Mouse (Mus musculus) limb, embryonic 11.5 days (tissue): ENCODE data around the gene Trp53i13. TPM values are rescaled to one million over a fixed set of nuclear protein-coding genes. Genes with fewer than 3 reads are reported as not detected.

Source experiments
- ATAC-seq: fragments of 200-750 bp; cut with Nextera tagmentation; 2 replicates; pipeline ENCODE4 v1.8.0; 2017; ENCODE audit warnings: low read depth; ENCODE audit not compliant: insufficient number of reproducible peaks, low FRiP score, low TSS enrichment
- DNase-seq: peaks from one replicate; pipeline ENCODE4 v3.0.0-alpha.2; 2015; ENCODE audit warnings: low spot score
- H3K27ac ChIP-seq: fragments of 300-500 bp; sonication (generic); replicated peaks from 2 replicates; pipeline ENCODE4 v1.5.1; 2014; ENCODE audit warnings: low read depth, mild to moderate bottlenecking, low read length
- H3K27me3 ChIP-seq: fragments of 300-500 bp; sonication (generic); 2 replicates; pipeline ENCODE4 v1.6.1; 2014; ENCODE audit warnings: mild to moderate bottlenecking, low read length, mixed read lengths; ENCODE audit not compliant: control insufficient read depth, insufficient read depth
- H3K36me3 ChIP-seq: fragments of 300-500 bp; sonication (generic); 2 replicates; pipeline ENCODE4 v1.6.1; 2014; ENCODE audit warnings: mild to moderate bottlenecking, low read length, moderate library complexity, mixed read lengths; ENCODE audit not compliant: control insufficient read depth, insufficient read depth
- H3K4me1 ChIP-seq: fragments of 300-500 bp; sonication (generic); 2 replicates; pipeline ENCODE4 v1.6.1; 2014; ENCODE audit warnings: low read length, mixed read lengths; ENCODE audit not compliant: control insufficient read depth, insufficient read depth
- H3K4me2 ChIP-seq: fragments of 300-500 bp; sonication (generic); 2 replicates; pipeline ENCODE4 v1.6.1; 2014; ENCODE audit warnings: low read depth, mild to moderate bottlenecking, moderate library complexity; ENCODE audit not compliant: severe bottlenecking
- H3K4me3 ChIP-seq: fragments of 300-500 bp; sonication (generic); 2 replicates; pipeline ENCODE4 v1.5.1; 2014; ENCODE audit warnings: low read depth, low read length
- H3K9ac ChIP-seq: fragments of 300-500 bp; sonication (generic); 2 replicates; pipeline ENCODE4 v1.6.1; 2014; ENCODE audit warnings: mild to moderate bottlenecking, low read length
- H3K9me3 ChIP-seq: fragments of 300-500 bp; sonication (generic); 2 replicates; pipeline ENCODE4 v1.6.1; 2016; ENCODE audit warnings: low read length; ENCODE audit not compliant: control insufficient read depth
- WGBS: fragments of 180-500 bp; shearing (Covaris S2); extraction: QIAGEN DNeasy Blood & Tissue Kit; methylation state at CpG from one replicate; pipeline ENCODE4 v1.1.7; 2014; 5-methylcytosine and 5-hydroxymethylcytosine counted together
- polyA plus RNA-seq: library from polyadenylated mRNA; unstranded; fragments of >200 nt; fragmentation: Nextera tagmentation; extraction: Ambion mirVana; gene quantifications from 2 replicates; pipeline ENCODE4 v1.2.1, GENCODE M21; 2014

Gene Trp53i13
- polyA plus RNA-seq, 1 experiment from 2014 or later = 42.2 TPM

- 66% methylated on average over 11 of the region's 11 CpGs for WGBS
- Histone ChIP-seq H3K4me1 (peaks cover 34% of the 10 kb centered on the region), H3K9ac (no peak overlapping the region), H3K36me3 (no peaks in the 10 kb centered on the region), H3K4me2 (no peak overlapping the region), H3K9me3 (no peaks in the 10 kb centered on the region), H3K4me3 (no peak overlapping the region), H3K27ac (no peak overlapping the region), H3K27me3 (no peaks in the 10 kb centered on the region)
- no peak for ATAC-seq
- no peak for DNase-seq
These were observed 32.1 kb downstream of the Trp53i13 start for GRCm38 (mm10) chr11:77483510-77484255.

GRCm38 (mm10) chr11:77483043-77483442 is 32.7 kb downstream of the Trp53i13 start:
- 63% methylated on average over 3 of the region's 3 CpGs for WGBS

GRCm38 (mm10) chr11:77476895-77477294 is 38.9 kb downstream of the Trp53i13 start:
- H3K27me3 ChIP-seq = no peaks in the 10 kb centered on the region
- WGBS = 93% methylated on average over 6 of the region's 6 CpGs

More at GRCm38 (mm10) chr11:77483043-77483442, 32.7 kb downstream of the Trp53i13 start:
- Histone ChIP-seq H3K4me1 (peaks cover 28% of the 10 kb centered on the region), H3K27me3 (no peaks in the 10 kb centered on the region), H3K9me3 (no peaks in the 10 kb centered on the region), H3K4me2 (no peak overlapping the region), H3K4me3 (no peak overlapping the region), H3K27ac (no peak overlapping the region), H3K36me3 (no peaks in the 10 kb centered on the region), H3K9ac (no peak overlapping the region)
- DNase-seq (no peak), ATAC-seq (no peak)

GRCm38 (mm10) chr11:77476216-77476615 is 39.6 kb downstream of the Trp53i13 start:
- DNase-seq = no peak
- Histone ChIP-seq H3K4me2 (no peak overlapping the region), H3K27ac (no peak overlapping the region), H3K4me3 (no peak overlapping the region), H3K4me1 (no peaks in the 10 kb centered on the region), H3K27me3 (no peaks in the 10 kb centered on the region), H3K9ac (no peak overlapping the region), H3K9me3 (no peaks in the 10 kb centered on the region), H3K36me3 (peaks cover 7% of the 10 kb centered on the region)
- 95% methylated on average over 14 of the region's 14 CpGs for WGBS
- ATAC-seq = no peak

More at GRCm38 (mm10) chr11:77476895-77477294, 38.9 kb downstream of the Trp53i13 start:
- ATAC-seq = no peak
- H3K9me3 ChIP-seq = no peaks in the 10 kb centered on the region
- H3K4me2 ChIP-seq = no peak overlapping the region
- no peak for DNase-seq
- H3K4me1 ChIP-seq = no peaks in the 10 kb centered on the region
- peaks cover 7% of the 10 kb centered on the region for H3K36me3 ChIP-seq
- no peak overlapping the region for H3K9ac ChIP-seq
- H3K27ac ChIP-seq = no peak overlapping the region
- no peak overlapping the region for H3K4me3 ChIP-seq

GRCm38 (mm10) chr11:77472775-77473174 is 43.0 kb downstream of the Trp53i13 start:
- Histone ChIP-seq H3K27me3 (peaks cover 6% of the 10 kb centered on the region), H3K4me2 (no peak overlapping the region), H3K9me3 (no peaks in the 10 kb centered on the region), H3K27ac (no peak overlapping the region), H3K9ac (no peak overlapping the region), H3K36me3 (peaks cover 7% of the 10 kb centered on the region), H3K4me3 (no peak overlapping the region), H3K4me1 (no peaks in the 10 kb centered on the region)
- no peak for DNase-seq
- WGBS = 88% methylated on average over 16 of the region's 16 CpGs
- ATAC-seq = no peak

GRCm38 (mm10) chr11:77471407-77471806 is 44.4 kb downstream of the Trp53i13 start:
- H3K4me2 ChIP-seq = no peak overlapping the region
- H3K27ac ChIP-seq = no peak overlapping the region
- H3K9ac ChIP-seq = no peak overlapping the region
- H3K4me1 ChIP-seq = no peaks in the 10 kb centered on the region
- no peaks in the 10 kb centered on the region for H3K9me3 ChIP-seq
- ATAC-seq (no peak), DNase-seq (no peak)
- H3K4me3 ChIP-seq = no peak overlapping the region
- H3K36me3 ChIP-seq = peaks cover 7% of the 10 kb centered on the region
- WGBS = 68% methylated on average over 26 of the region's 29 CpGs
- H3K27me3 ChIP-seq = peaks cover 19% of the 10 kb centered on the region

GRCm38 (mm10) chr11:77468397-77468796 is 47.4 kb downstream of the Trp53i13 start:
- 89% methylated on average over 9 of the region's 9 CpGs for WGBS
- Histone ChIP-seq H3K36me3 (peaks cover 7% of the 10 kb centered on the region), H3K4me3 (no peak overlapping the region), H3K9me3 (no peaks in the 10 kb centered on the region), H3K27ac (no peak overlapping the region), H3K27me3 (peaks cover 39% of the 10 kb centered on the region), H3K9ac (no peak overlapping the region), H3K4me1 (no peaks in the 10 kb centered on the region), H3K4me2 (no peak overlapping the region)
- ATAC-seq = no peak
- DNase-seq = no peak

GRCm38 (mm10) chr11:77467784-77468183 is 48.0 kb downstream of the Trp53i13 start:
- H3K27me3 ChIP-seq = peaks cover 41% of the 10 kb centered on the region

More at GRCm38 (mm10) chr11:77467784-77468183, 48.0 kb downstream of the Trp53i13 start:
- no peaks in the 10 kb centered on the region for H3K9me3 ChIP-seq
- DNase-seq = peak; percentile 79
- peaks cover 5% of the 10 kb centered on the region for H3K36me3 ChIP-seq
- no peak overlapping the region for H3K9ac ChIP-seq
- no peaks in the 10 kb centered on the region for H3K4me1 ChIP-seq
- H3K27ac ChIP-seq = no peak overlapping the region
- H3K4me3 ChIP-seq = no peak overlapping the region
- no peak for ATAC-seq
- no peak overlapping the region for H3K4me2 ChIP-seq
- 17% methylated on average over 20 of the region's 20 CpGs for WGBS
